Mouse (Mus musculus) gastrocnemius, adult 2 months (tissue): Measurements from ENCODE around the gene Atoh1. TPM values are rescaled to one million over a fixed set of nuclear protein-coding genes. Genes with fewer than 3 reads are reported as not detected.

ENCODE experiments used
- DNase-seq: peaks from one replicate; pipeline ENCODE4 v3.0.0; 2022
- H3K27ac ChIP-seq: fragments of 200-600 bp; 2 replicates; pipeline ENCODE4 v1.8.1; 2022; ENCODE audit warnings: mild to moderate bottlenecking
- H3K4me3 ChIP-seq: fragments of 200-600 bp; 2 replicates; pipeline ENCODE4 v1.8.1; 2022; ENCODE audit warnings: mild to moderate bottlenecking, moderate library complexity
- CTCF ChIP-seq: fragments of 200-600 bp; IDR thresholded peaks from 2 replicates; pipeline ENCODE4 v1.8.1; 2022; ENCODE audit warnings: antibody characterized with exemption, mild to moderate bottlenecking, moderate library complexity
- intact Hi-C: fragments of 180-260 bp; cut with DNase I; formaldehyde crosslinking; loops from one replicate; pipeline ENCODE4 v1.15.1; 2025
- long read RNA-seq, 2 experiments: library from polyadenylated mRNA; stranded (forward); transcript quantifications; one replicate each; pipeline ENCODE4 v2.0.0; 2021
- total RNA-seq, 2 experiments: library from RNA; stranded (reverse); gene quantifications; 2 replicates each; pipeline ENCODE4 v1.2.3; 2021

Atoh1 gene
- total RNA-seq, result not detected
- long read RNA-seq, experiment 1, result 0 reads
- long read RNA-seq, experiment 2, result 0 reads

- no peak for TF ChIP-seq CTCF
- Histone ChIP-seq H3K4me3 (peak within 1 kb of the TSS; percentile 61), H3K27ac (no peak within 1 kb of the TSS)
- peak; percentile 35 for DNase-seq
- intact Hi-C loops, result no loop called here
Observed at GRCm38 (mm10) chr6:64728499-64729198, at the start of gene Atoh1. Gene Atoh1, plus strand, starts transcription at chr6:64729125.

GRCm38 (mm10) chr6:64683974-64684373, 45.0 kb upstream of the Atoh1 start:
- DNase-seq, result no peak
- Histone ChIP-seq H3K4me3 (no peak overlapping the region), H3K27ac (no peak overlapping the region)
- peak; percentile 43 for TF ChIP-seq CTCF
- intact Hi-C loops, result no loop called here

DNA sequence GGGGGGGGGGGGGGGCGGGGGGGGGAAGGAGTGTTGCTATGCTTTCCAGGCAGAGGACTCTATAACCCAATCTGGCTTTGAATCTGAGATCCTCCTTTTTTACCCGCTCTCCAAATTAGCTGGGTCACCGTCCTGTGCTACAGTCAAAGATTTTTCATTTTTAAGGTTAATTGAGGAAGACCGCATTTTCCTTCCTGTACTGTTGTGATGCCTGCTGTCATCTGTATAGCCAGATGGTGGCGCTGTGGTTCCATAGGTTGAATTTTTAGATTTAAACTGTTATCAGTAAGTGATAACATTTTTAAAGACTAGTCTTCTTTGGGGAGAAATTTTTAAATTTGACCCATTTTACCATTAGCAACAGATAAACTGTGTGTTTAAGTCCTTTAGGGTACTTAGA, 44.0 kb upstream of the Atoh1 start:
- DNase-seq, result no peak
- intact Hi-C loops, result no loop called here
- H3K27ac ChIP-seq, result no peak overlapping the region
- TF ChIP-seq CTCF, result peak; percentile 65
- H3K4me3 ChIP-seq, result no peak overlapping the region

- TF ChIP-seq CTCF, result no peak
- intact Hi-C loops, result no loop called here
- no peak overlapping the region for H3K4me3 ChIP-seq
- H3K27ac ChIP-seq, result no peak overlapping the region
- no peak for DNase-seq
Observed at GRCm38 (mm10) chr6:64688181-64688944, 40.6 kb upstream of the Atoh1 start.

- DNase-seq, result no peak
- no peak overlapping the region for H3K27ac ChIP-seq
- TF ChIP-seq CTCF, result no peak
- intact Hi-C loops, result no loop called here
- no peak overlapping the region for H3K4me3 ChIP-seq
Observed at GRCm38 (mm10) chr6:64694688-64695087, 34.2 kb upstream of the Atoh1 start.

DNA sequence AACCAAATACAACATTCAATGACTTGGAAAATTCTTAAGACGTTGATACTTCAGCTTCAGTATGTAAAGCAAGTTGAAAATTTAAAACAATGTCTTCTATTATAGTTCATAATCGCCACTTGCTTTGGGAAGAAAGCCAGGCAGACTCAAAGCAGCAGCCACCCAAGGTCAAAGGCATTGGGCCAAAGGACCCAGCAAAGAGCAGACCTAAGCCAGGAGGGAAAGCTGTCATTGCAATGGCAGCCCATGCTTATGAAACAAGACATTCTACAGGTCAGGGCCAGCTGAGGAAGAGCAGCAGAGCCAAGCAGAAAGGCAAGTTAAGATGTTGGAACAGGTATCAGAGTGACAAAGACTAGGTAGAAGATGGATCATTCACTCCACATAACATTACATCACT, 25.3 kb upstream of the Atoh1 start:
- no peak for DNase-seq
- no peak overlapping the region for H3K27ac ChIP-seq
- H3K4me3 ChIP-seq, result no peak overlapping the region
- intact Hi-C loops, result no loop called here
- TF ChIP-seq CTCF, result no peak

DNA sequence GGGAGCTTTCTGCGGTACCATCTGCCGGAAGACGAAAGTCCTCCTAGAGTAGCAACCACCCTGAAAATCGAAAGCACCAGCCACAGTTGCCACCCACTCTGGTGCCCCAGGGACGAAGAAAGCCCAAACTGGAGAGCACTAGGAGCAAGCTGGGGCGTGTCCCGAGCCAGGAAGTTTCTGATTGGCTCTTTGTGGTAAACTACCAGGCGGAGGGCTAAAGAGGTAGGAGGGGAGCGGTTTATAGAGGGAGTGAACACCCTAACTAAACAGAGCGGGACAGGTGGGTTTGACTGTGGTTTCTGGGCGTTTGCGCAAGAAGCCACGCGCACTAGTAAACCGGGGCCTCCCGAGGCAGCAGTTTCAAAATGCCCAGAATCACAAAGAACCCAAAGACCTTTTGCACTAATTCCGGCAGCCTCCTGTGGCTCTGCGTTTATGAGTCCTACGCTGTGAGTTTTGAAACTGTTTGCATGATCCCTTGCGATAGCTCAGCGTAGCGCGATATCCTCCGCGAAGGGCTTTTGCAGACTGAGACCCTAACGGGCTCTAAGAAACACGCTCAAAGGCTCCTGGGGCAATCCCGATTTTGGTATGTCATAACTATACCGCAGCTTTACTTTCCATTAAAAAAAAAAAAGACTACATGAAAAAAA, 1.0 kb upstream of the Atoh1 start:
- peak; percentile 16 for DNase-seq
- intact Hi-C loops, result no loop called here
- TF ChIP-seq CTCF, result no peak
- no peak overlapping the region for H3K27ac ChIP-seq
- peak overlapping the region; percentile 61 for H3K4me3 ChIP-seq

DNA sequence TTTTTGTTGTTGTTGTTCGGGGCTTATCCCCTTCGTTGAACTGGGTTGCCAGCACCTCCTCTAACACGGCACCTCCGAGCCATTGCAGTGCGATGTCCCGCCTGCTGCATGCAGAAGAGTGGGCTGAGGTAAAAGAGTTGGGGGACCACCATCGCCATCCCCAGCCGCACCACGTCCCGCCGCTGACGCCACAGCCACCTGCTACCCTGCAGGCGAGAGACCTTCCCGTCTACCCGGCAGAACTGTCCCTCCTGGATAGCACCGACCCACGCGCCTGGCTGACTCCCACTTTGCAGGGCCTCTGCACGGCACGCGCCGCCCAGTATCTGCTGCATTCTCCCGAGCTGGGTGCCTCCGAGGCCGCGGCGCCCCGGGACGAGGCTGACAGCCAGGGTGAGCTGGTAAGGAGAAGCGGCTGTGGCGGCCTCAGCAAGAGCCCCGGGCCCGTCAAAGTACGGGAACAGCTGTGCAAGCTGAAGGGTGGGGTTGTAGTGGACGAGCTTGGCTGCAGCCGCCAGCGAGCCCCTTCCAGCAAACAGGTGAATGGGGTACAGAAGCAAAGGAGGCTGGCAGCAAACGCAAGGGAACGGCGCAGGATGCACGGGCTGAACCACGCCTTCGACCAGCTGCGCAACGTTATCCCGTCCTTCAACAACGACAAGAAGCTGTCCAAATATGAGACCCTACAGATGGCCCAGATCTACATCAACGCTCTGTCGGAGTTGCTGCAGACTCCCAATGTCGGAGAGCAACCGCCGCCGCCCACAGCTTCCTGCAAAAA, 496 bp downstream of the Atoh1 start:
- Histone ChIP-seq H3K4me3 (peak overlapping the region; percentile 61), H3K27ac (no peak overlapping the region)
- TF ChIP-seq CTCF, result no peak
- intact Hi-C loops, result no loop called here
- peak; percentile 24 for DNase-seq

DNA sequence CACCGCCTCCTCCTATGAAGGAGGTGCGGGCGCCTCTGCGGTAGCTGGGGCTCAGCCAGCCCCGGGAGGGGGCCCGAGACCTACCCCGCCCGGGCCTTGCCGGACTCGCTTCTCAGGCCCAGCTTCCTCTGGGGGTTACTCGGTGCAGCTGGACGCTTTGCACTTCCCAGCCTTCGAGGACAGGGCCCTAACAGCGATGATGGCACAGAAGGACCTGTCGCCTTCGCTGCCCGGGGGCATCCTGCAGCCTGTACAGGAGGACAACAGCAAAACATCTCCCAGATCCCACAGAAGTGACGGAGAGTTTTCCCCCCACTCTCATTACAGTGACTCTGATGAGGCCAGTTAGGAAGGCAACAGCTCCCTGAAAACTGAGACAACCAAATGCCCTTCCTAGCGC, 1.1 kb downstream of the Atoh1 start:
- Histone ChIP-seq H3K4me3 (peak overlapping the region; percentile 61), H3K27ac (no peak overlapping the region)
- no peak for TF ChIP-seq CTCF
- DNase-seq, result no peak
- intact Hi-C loops, result no loop called here

DNA sequence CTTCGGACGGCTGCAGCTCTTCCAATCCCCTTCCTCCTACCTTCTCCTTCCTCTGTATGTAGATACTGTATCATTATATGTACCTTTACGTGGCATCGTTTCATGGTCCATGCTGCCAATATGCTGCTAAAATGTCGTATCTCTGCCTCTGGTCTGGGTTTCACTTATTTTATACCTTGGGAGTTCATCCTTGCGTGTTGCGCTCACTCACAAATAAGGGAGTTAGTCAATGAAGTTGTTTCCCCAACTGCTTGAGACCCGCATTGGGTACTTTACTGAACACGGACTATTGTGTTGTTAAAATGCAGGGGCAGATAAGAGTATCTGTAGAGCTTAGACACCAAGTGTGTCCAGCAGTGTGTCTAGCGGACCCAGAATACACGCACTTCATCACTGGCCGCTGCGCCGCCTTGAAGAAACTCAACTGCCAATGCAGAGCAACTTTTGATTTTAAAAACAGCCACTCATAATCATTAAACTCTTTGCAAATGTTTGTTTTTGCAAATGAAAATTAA, 1.6 kb downstream of the Atoh1 start:
- no peak for TF ChIP-seq CTCF
- no peak overlapping the region for H3K27ac ChIP-seq
- H3K4me3 ChIP-seq, result no peak overlapping the region
- intact Hi-C loops, result no loop called here
- no peak for DNase-seq

DNA sequence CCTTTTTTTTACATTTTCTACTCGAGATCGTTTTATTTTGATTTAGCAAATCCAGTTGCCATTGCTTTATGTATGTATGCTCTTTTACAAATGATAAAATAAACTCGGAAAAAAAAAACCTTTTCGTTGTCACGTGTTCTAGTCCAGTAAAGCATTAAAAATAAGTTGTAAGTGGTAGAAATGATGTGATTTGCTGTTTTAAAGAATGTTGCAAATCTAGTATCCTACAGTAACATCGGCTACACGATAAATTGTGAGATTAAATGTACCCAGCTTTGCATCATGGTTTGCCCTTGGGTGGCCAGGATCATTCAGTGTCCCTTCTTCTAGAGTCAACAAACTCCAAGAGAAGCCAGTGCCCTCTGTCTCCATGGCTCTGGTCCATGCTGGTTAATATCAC, 2.2 kb downstream of the Atoh1 start:
- Histone ChIP-seq H3K4me3 (no peak overlapping the region), H3K27ac (no peak overlapping the region)
- no peak for DNase-seq
- TF ChIP-seq CTCF, result no peak
- intact Hi-C loops, result no loop called here

- Histone ChIP-seq H3K4me3 (no peak overlapping the region), H3K27ac (no peak overlapping the region)
- intact Hi-C loops, result no loop called here
- no peak for DNase-seq
- TF ChIP-seq CTCF, result no peak
Observed at GRCm38 (mm10) chr6:64731621-64732320, 2.8 kb downstream of the Atoh1 start.
